Mouse (Mus musculus) brown adipose tissue, adult 24 weeks (tissue): ENCODE data around the gene Zkscan3. TPM values are rescaled to one million over a fixed set of nuclear protein-coding genes. Genes with fewer than 3 reads are reported as not detected.

ENCODE experiments used
- H3K27ac ChIP-seq: fragments of 200-500 bp; replicated peaks from 2 replicates; pipeline ENCODE4 v1.5.1; 2012; ENCODE audit warnings: low read depth, mild to moderate bottlenecking, low read length
- H3K4me1 ChIP-seq: fragments of 200-500 bp; 2 replicates; pipeline ENCODE4 v1.6.1; 2012; ENCODE audit warnings: low read length, mixed read lengths; ENCODE audit not compliant: control insufficient read depth, insufficient read depth, insufficient read length
- H3K4me3 ChIP-seq: fragments of 200-500 bp; 2 replicates; pipeline ENCODE4 v1.5.1; 2012; ENCODE audit warnings: low read depth, mild to moderate bottlenecking, low read length, moderate library complexity; ENCODE audit not compliant: insufficient read depth
- polyA plus RNA-seq: library from polyadenylated mRNA; stranded (reverse); fragments of >200 nt; gene quantifications from 2 replicates; pipeline ENCODE4 v1.2.4, GENCODE M21; 2012; ENCODE audit not compliant: missing spikeins, insufficient read depth, insufficient read length

Zkscan3 gene
- polyA plus RNA-seq, 1 experiment: 22.9 TPM

- Histone ChIP-seq H3K4me1 (no peaks in the 10 kb centered on the region), H3K4me3 (no peak overlapping the region)
Measured at GRCm38 (mm10) chr13:21350593-21350992, 52.0 kb downstream of the Zkscan3 start.

DNA sequence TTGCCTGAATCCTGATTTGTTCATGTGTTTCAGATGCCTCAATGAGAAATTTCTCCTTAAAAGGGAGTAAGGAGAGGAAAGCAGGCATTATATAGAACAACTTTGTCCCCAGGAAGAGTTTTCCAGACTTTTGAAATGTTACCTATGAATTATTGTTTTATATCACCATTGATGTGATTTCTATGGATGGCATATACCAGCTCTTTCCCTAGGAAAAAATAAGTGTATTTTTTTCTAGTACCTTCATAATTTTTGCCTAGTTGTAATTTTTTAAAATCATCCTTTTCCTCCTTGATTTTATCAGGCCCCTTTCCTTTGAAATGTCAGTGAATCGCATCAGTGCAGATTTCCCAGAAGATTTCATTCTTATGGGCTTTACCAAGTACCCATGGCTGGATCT is 55.9 kb downstream of the Zkscan3 start, which contains the start of gene Olfr1367:
Olfr1367 (plus strand) TSS at position 301 of the 400 bp plus-strand sequence.
- no peak within 1 kb of the TSS for H3K27ac ChIP-seq
- H3K4me3 ChIP-seq: no peak within 1 kb of the TSS
- no peaks in the 10 kb centered on the region for H3K4me1 ChIP-seq

More at GRCm38 (mm10) chr13:21350593-21350992, 52.0 kb downstream of the Zkscan3 start:
- H3K27ac ChIP-seq: no peak overlapping the region

Other genes starting within 250 kb of the Zkscan3 start
- gene Trim27, start 223.3 kb downstream of the Zkscan3 start, polyA plus RNA-seq: 9.1 and 14.4 TPM in 2 replicates
- not detected in 2 replicates for gene Gpx5, start 110.0 kb downstream of the Zkscan3 start, polyA plus RNA-seq
- gene Gpx6, start 90.6 kb downstream of the Zkscan3 start, polyA plus RNA-seq: not detected in 2 replicates
- gene Olfr1367, start 55.8 kb downstream of the Zkscan3 start, polyA plus RNA-seq: not detected in 2 replicates
- 2.5 and 3.3 TPM in 2 replicates for gene Zscan12, start 39.9 kb downstream of the Zkscan3 start, polyA plus RNA-seq
- 0.42 TPM in 1 of 2 replicates, not detected in the other for gene Pgbd1, start 38.3 kb upstream of the Zkscan3 start, polyA plus RNA-seq
- 16.1 and 18.3 TPM in 2 replicates for gene Zscan26, start 51.0 kb upstream of the Zkscan3 start, polyA plus RNA-seq
- 1.3 and 2.5 TPM in 2 replicates for gene Nkapl, start 65.8 kb upstream of the Zkscan3 start, polyA plus RNA-seq
- gene Zkscan4, start 76.2 kb upstream of the Zkscan3 start, polyA plus RNA-seq: 1.7 and 2.2 TPM in 2 replicates
- gene Gm10065, start 76.7 kb upstream of the Zkscan3 start, polyA plus RNA-seq: not detected in 2 replicates
- gene AK157302, start 92.5 kb upstream of the Zkscan3 start, polyA plus RNA-seq: 1.6 TPM in 1 of 2 replicates, not detected in the other
- 124 and 176 TPM in 2 replicates for gene Gm11273, start 98.7 kb upstream of the Zkscan3 start, polyA plus RNA-seq
- gene Zkscan8, start 128.4 kb upstream of the Zkscan3 start, polyA plus RNA-seq: 6.0 and 6.4 TPM in 2 replicates
- not detected in 2 replicates for gene Olfr1366, start 140.1 kb upstream of the Zkscan3 start, polyA plus RNA-seq
- not detected in 2 replicates for gene Olfr1535, start 157.1 kb upstream of the Zkscan3 start, polyA plus RNA-seq
- not detected in 2 replicates for gene Olfr1364, start 179.0 kb upstream of the Zkscan3 start, polyA plus RNA-seq
- not detected in 2 replicates for gene Olfr1362, start 211.3 kb upstream of the Zkscan3 start, polyA plus RNA-seq
- gene Olfr11, start 239.8 kb upstream of the Zkscan3 start, polyA plus RNA-seq: not detected in 2 replicates